Mouse (Mus musculus) spleen, adult 2 months (tissue): Measurements from ENCODE around the gene Vps45. TPM values are rescaled to one million over a fixed set of nuclear protein-coding genes. Genes with fewer than 3 reads are reported as not detected.

Experiments
- DNase-seq, 2 experiments: peaks; one replicate each; pipeline versions ENCODE4 v3.0.0 to v3.0.0-alpha.2; 2012 to 2021; ENCODE audit warnings: low spot score in 2 of 2, low read depth in 1 of 2
- H3K27ac ChIP-seq: fragments of 200-500 bp; 2 replicates; pipeline ENCODE4 v1.5.1; 2012; ENCODE audit warnings: low read length, inconsistent platforms; ENCODE audit not compliant: insufficient read depth
- H3K27me3 ChIP-seq: fragments of 200-500 bp; 2 replicates; pipeline ENCODE4 v1.6.1; 2012; ENCODE audit warnings: mild to moderate bottlenecking, moderate library complexity, low read length, inconsistent platforms; ENCODE audit not compliant: control insufficient read depth, insufficient read depth
- H3K36me3 ChIP-seq: fragments of 200-500 bp; 2 replicates; pipeline ENCODE4 v1.6.1; 2012; ENCODE audit warnings: mild to moderate bottlenecking, low read length, inconsistent platforms; ENCODE audit not compliant: control insufficient read depth, insufficient read depth
- H3K4me1 ChIP-seq: fragments of 200-500 bp; 2 replicates; pipeline ENCODE4 v1.6.1; 2011; ENCODE audit warnings: inconsistent platforms; ENCODE audit not compliant: control insufficient read depth, insufficient read depth, insufficient read length
- H3K4me3 ChIP-seq: fragments of 200-500 bp; 2 replicates; pipeline ENCODE4 v1.5.1; 2011; ENCODE audit warnings: mild to moderate bottlenecking, inconsistent platforms; ENCODE audit not compliant: insufficient read depth, insufficient read length; ENCODE audit errors: extremely low read depth
- CTCF ChIP-seq: fragments of 200-500 bp; IDR thresholded peaks from 2 replicates; pipeline ENCODE4 v1.5.1; 2011; ENCODE audit warnings: mild to moderate bottlenecking, inconsistent platforms; ENCODE audit not compliant: insufficient read depth, insufficient read length, insufficient replicate concordance; ENCODE audit errors: extremely low read depth
- POLR2A ChIP-seq: fragments of 200-500 bp; IDR thresholded peaks from 2 replicates; pipeline ENCODE4 v1.6.1; 2011; ENCODE audit warnings: low read depth, low read length, inconsistent platforms
- WGBS: fragments of 180-500 bp; shearing (Covaris S2); methylation state at CpG from one replicate; pipeline ENCODE4 v1.1.7; 2018; 5-methylcytosine and 5-hydroxymethylcytosine counted together
- polyA plus RNA-seq: library from polyadenylated mRNA; depleted of rRNA; stranded (reverse); fragments of >200 nt; gene quantifications from 2 replicates; pipeline ENCODE4 v1.2.3, GENCODE M21; 2012

Vps45 gene
- polyA plus RNA-seq, 1 experiment, result 2.0 TPM

DNA sequence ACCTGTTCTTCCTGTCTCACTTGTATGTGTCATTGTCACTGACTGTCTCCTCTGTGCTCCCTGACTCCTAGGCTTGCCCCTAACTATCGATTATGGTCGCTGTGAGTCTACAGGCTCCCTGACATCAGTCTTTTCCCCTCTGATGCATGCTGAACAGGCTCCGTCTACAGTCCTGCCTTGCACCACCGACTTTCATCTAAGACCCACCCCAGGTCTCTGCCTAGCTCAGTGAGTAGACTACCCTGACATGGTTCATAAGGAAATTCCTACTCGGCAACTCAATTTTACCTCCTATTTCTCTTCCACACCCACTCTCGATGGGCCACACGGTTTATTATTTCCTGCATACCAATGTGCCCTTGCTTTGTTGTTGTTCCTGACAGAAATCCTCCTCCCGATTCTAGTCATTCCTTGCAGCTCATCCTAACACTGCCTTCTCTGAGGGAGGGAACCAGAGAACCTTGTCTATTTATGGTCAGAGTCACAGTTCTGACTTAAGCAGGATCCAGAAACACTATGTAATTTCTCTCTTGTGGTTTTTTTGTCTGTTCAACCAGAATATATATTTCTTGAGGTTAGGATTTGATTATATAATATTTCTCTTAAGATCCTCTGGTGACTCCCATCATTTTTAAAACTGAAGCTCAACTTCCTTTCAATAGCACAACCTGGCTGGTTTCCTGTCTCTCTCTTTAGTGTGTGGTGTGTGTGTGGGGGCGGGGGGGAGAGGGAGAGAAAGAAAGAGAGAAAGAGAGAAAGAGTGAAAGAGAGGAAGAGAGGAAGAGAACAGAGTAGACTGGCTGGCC lies 18.2 kb downstream of the Vps45 start:
- H3K27ac ChIP-seq, result peak overlapping the region; percentile 66
- no peak overlapping the region for H3K4me3 ChIP-seq
- DNase-seq, result no peak
- peaks cover 1% of the 10 kb centered on the region; the same call in 1 of the 2 replicates for H3K36me3 ChIP-seq
- no peaks in the 10 kb centered on the region for H3K27me3 ChIP-seq
- no peak for TF ChIP-seq CTCF
- no peak for TF ChIP-seq POLR2A
- WGBS, result 63% methylated on average over 9 of the region's 9 CpGs
- H3K4me1 ChIP-seq, result peaks cover 3% of the 10 kb centered on the region; the same call in 1 of the 2 replicates

DNA sequence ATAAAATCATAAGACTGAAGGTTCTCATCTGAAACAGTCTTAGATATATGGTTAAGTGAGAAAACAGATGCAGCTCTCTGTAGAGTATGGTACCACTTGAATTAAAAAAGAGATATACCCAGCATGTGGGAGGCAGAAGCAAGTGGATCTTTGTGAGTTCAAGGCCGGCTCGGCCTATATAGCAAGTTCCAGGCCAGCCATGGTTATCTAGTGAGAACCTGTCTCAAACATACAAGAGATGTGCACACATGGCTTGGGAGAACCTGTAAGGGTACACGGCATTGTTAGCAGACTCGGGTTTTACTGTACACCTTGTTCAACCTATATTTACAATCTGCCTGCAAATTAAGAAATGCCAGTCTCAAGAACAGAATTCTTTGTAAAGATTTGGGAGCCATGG lies 19.4 kb downstream of the Vps45 start:
- H3K27me3 ChIP-seq, result no peaks in the 10 kb centered on the region
- no peak overlapping the region for H3K27ac ChIP-seq
- WGBS, result 95% methylated on average over 4 of the region's 4 CpGs
- H3K4me1 ChIP-seq, result peaks cover 3% of the 10 kb centered on the region; the same call in 1 of the 2 replicates
- H3K4me3 ChIP-seq, result no peak overlapping the region
- TF ChIP-seq POLR2A, result no peak
- TF ChIP-seq CTCF, result no peak
- no peaks in the 10 kb centered on the region for H3K36me3 ChIP-seq
- DNase-seq, result no peak

DNA sequence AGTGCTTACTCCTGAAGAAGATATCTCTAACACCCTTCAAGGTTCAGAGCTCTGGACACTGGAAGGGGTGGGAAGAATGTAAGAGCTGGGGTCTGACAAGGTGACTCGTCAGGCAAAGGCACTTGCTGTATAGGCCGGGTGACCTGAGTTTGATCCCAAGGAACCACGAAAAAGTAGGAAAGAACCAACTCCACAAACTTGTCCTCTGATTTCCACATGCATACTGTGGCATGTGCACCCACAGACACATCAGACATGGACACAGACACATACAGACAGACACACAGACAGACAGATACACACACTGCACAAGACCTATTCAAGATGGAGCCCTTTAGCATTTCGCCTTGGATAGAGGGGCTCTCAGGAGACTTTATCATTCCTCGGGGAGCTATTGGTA lies 20.1 kb downstream of the Vps45 start:
- no peak for DNase-seq
- no peaks in the 10 kb centered on the region for H3K36me3 ChIP-seq
- 92% methylated on average over 5 of the region's 5 CpGs for WGBS
- TF ChIP-seq POLR2A (no peak), CTCF (no peak)
- no peak overlapping the region for H3K27ac ChIP-seq
- H3K4me1 ChIP-seq, result peaks cover 5% of the 10 kb centered on the region; the same call in 1 of the 2 replicates
- no peaks in the 10 kb centered on the region for H3K27me3 ChIP-seq
- H3K4me3 ChIP-seq, result no peak overlapping the region

DNA sequence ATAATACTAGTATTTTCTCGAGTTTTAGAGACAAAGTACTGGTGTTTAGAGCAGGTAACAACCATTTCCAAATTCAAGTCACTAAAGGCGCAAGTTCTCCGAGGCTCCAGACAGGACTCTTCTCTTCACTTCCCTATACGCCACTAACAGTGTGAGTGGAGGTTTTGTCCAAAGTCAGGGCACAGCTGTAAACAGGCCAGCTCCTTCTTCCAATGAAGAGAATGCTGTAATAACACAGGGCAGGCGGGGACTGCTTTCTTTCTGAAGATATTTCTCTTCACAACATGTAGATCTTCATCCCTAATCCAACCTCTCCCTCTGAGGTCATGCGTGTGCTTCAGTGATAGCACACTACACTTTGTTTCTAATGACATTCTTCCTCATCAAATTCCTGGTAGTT lies 21.5 kb downstream of the Vps45 start:
- DNase-seq, result no peak
- Histone ChIP-seq H3K27ac (no peak overlapping the region), H3K27me3 (no peaks in the 10 kb centered on the region), H3K4me1 (peaks cover 10% of the 10 kb centered on the region; the same call in 1 of the 2 replicates), H3K36me3 (no peaks in the 10 kb centered on the region), H3K4me3 (no peak overlapping the region)
- WGBS, result 95% methylated on average over 6 of the region's 6 CpGs
- TF ChIP-seq CTCF (no peak), POLR2A (no peak)

DNA sequence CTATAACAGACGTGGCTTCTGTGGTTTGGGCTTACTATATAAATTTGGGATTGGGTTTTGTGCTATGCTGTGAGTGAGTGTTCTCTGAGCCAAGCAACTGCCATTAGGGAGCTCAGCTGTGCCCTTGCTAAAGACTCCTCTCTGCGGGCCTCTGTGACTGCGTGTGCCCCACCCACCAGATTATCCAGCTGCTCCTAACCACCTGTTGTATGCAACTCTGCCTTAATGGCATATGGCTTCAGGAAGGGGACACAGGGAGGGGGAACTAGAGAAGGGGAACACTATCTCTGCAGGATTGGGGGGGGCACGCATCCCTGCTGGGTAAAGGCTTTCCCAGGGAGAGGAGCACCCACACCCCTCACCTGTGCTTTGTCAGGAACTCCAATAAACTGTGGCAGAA lies 25.2 kb downstream of the Vps45 start:
- H3K4me3 ChIP-seq, result no peak overlapping the region
- 0 out of 2 replicates have a peak overlapping the region, but pooled peaks have one; percentile 51 for H3K27ac ChIP-seq
- H3K36me3 ChIP-seq, result no peaks in the 10 kb centered on the region
- no peak for TF ChIP-seq POLR2A
- TF ChIP-seq CTCF, result no peak
- H3K27me3 ChIP-seq, result no peaks in the 10 kb centered on the region
- peaks cover 9% of the 10 kb centered on the region; the same call in 1 of the 2 replicates for H3K4me1 ChIP-seq
- 39% methylated on average over 4 of the region's 4 CpGs for WGBS
- DNase-seq, result no peak

DNA sequence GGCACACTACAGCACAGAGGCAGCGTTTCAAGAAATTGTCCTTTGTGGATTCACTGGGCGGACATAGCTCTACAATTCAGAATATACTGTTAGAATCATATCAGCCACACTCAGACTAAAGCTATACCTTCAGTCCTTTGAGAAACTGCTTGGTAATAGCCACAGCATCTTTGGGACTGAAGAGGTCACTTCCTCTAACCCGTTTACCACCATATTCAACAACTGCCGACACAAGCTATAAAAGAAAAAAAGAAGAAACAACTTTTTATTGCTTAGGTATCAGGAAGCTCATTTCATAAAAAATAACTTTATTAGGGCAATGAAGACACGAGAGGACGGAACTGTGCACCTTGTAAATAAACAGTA lies 25.6 kb downstream of the Vps45 start:
- no peak for DNase-seq
- Histone ChIP-seq H3K4me1 (peaks cover 9% of the 10 kb centered on the region; the same call in 1 of the 2 replicates), H3K27me3 (no peaks in the 10 kb centered on the region), H3K27ac (peak overlapping the region; percentile 82), H3K36me3 (no peaks in the 10 kb centered on the region), H3K4me3 (peak overlapping the region; percentile 25; the same call in 1 of the 2 replicates)
- TF ChIP-seq POLR2A (no peak), CTCF (no peak)
- WGBS, result 22% methylated on average over 6 of the region's 6 CpGs
